Mouse (Mus musculus) lung, adult 2 months (tissue): ENCODE results near the gene Lbh.

ENCODE experiments used
- CTCF ChIP-seq: fragments of 200-500 bp; IDR thresholded peaks from 2 replicates; pipeline ENCODE4 v1.5.1; 2011; ENCODE audit warnings: mild to moderate bottlenecking, low read length, control low read depth; ENCODE audit not compliant: insufficient read depth
- POLR2A ChIP-seq: fragments of 200-500 bp; IDR thresholded peaks from 2 replicates; pipeline ENCODE4 v1.6.1; 2011; ENCODE audit warnings: low read depth, mild to moderate bottlenecking, control low read depth, low read length, borderline replicate concordance; ENCODE audit errors: extremely low read depth

DNA sequence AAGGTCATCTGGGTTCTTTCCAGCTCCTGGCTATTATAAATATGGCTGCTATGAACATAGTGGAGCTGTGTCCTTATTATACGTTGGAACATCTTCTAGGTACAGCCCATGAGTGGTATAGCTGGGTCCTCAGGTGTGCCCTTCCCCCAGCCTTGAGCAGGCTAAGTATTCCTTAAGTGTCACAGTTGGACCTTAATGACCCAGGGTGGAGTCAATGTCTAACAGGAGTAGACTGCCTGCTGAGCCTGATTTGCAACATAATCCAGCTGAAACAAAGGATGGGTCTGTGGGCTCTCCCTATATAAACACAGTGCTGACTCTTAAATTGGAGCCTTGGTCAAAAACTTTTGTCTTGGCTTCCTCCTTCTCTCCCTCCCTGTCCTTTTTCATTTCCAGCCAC lies 36.3 kb upstream of the Lbh start:
- TF ChIP-seq POLR2A (no peak), CTCF (no peak)
